In the genomic region with DNA sequence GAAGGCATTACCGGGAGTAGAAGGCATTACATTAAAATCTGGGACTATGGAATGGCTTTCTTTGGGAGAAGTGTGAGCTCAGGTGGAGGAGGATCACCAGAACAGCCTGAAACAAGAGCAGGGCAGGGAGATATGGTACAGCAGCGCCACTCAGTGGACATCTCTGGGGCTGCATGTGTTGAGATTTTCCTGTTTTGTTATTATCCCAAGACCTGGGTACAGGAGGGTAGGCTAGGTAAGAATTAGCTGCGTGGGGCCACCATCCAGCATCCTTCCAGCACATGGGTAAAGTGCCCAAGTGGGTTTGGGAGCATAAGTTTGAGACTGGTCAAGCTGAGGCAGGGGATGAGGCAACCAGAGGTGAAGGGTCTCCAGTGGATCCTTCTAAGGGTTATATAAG, we compare ENCODE assay signal across 9 mouse cellular contexts. TPM values are rescaled to one million over a fixed set of nuclear protein-coding genes. Genes with fewer than 3 reads are reported as not detected.
DNase-seq lines count a peak whose midpoint lies in the region; ATAC-seq and TF ChIP-seq lines count a peak whose summit lies in the region.
"Had no signal": no experiment of that assay in that cellular context is flagged by ENCODE, and none has a peak within 500 bp of the region (broad histone marks: within the 10 kb centered on the region; RNA-seq: fewer than 3 reads in every experiment).

No protein-coding gene starts in this region.

- ATAC-seq in CD4-positive, CD25-positive, alpha-beta regulatory T cell, adult 4 months = no peak
- peak; percentile 81 for ATAC-seq in forebrain, embryonic 15.5 days (replicated peaks)
- peak; percentile 84 for ATAC-seq in midbrain, embryonic 13.5 days

- H3K27me3 ChIP-seq in forebrain, embryonic 15.5 days = no peaks in the 10 kb centered on the region
- H3K27me3 ChIP-seq in midbrain, embryonic 13.5 days = no peaks in the 10 kb centered on the region
- H3K27me3 ChIP-seq in small intestine, adult 2 months (ENCODE audit: control insufficient read depth, insufficient read depth, low read length) = no peaks in the 10 kb centered on the region

- peak; percentile 26 for DNase-seq in CD4-positive, CD25-positive, alpha-beta regulatory T cell, adult 2 months (ENCODE audit: low read depth, low spot score)
- peak; percentile 22 for DNase-seq in c-Kit-positive CD71-positive TER-119-positive erythroid progenitor cells, embryonic 14.5 days (ENCODE audit: low spot score)
- peak; percentile 56 for DNase-seq in hindlimb bud, embryonic 11.5 days (ENCODE audit: extremely low spot score, low read depth, low spot score)
- DNase-seq in left cerebral cortex, adult 8-10 months (ENCODE audit: low spot score in 2 of 2) = peak; percentile 37 to 86

- no peaks in the 10 kb centered on the region for H3K9me3 ChIP-seq in forebrain, embryonic 15.5 days
- H3K9me3 ChIP-seq in midbrain, embryonic 13.5 days = no peaks in the 10 kb centered on the region

- peak; percentile 52; the same call in 1 of the 2 replicates for TF ChIP-seq CTCF in small intestine, adult 2 months (IDR thresholded peaks at IDR 0.05; ENCODE audit: extremely low read depth, insufficient read length, insufficient replicate concordance, low read depth, low read length)

- no peaks in the 10 kb centered on the region for H3K36me3 ChIP-seq in forebrain, embryonic 15.5 days
- H3K36me3 ChIP-seq in midbrain, embryonic 13.5 days = no peaks in the 10 kb centered on the region
- H3K36me3 ChIP-seq in small intestine, adult 2 months (ENCODE audit: control insufficient read depth, insufficient read depth, low read length) = no peaks in the 10 kb centered on the region

- WGBS in forebrain, embryonic 15.5 days = 7% methylated on average over 3 of the region's 3 CpGs
- 7% methylated on average over 3 of the region's 3 CpGs for WGBS in midbrain, embryonic 13.5 days
- 3% methylated on average over 3 of the region's 3 CpGs for WGBS in small intestine, adult 2 months

- H3K27ac ChIP-seq in forebrain, embryonic 15.5 days (replicated peaks) = no peak overlapping the region
- H3K27ac ChIP-seq in midbrain, embryonic 13.5 days = no peak overlapping the region
- H3K27ac ChIP-seq in small intestine, adult 2 months (ENCODE audit: insufficient read depth, low read depth, low read length) = no peak overlapping the region

- peaks cover 2% of the 10 kb centered on the region; the same call in 1 of the 2 replicates for H3K4me1 ChIP-seq in forebrain, embryonic 15.5 days
- no peaks in the 10 kb centered on the region for H3K4me1 ChIP-seq in midbrain, embryonic 13.5 days (replicated peaks)
- no peaks in the 10 kb centered on the region for H3K4me1 ChIP-seq in small intestine, adult 2 months (ENCODE audit: control insufficient read depth, insufficient read depth, insufficient read length, low read length)

- no peak overlapping the region for H3K4me2 ChIP-seq in forebrain, embryonic 15.5 days (replicated peaks)
- H3K4me2 ChIP-seq in midbrain, embryonic 13.5 days (replicated peaks) = no peak overlapping the region

- no peak overlapping the region for H3K4me3 ChIP-seq in forebrain, embryonic 15.5 days
- no peak overlapping the region for H3K4me3 ChIP-seq in midbrain, embryonic 13.5 days (replicated peaks)
- no peak overlapping the region for H3K4me3 ChIP-seq in small intestine, adult 2 months (ENCODE audit: low read depth, low read length)

- TF ChIP-seq POLR2A in small intestine, adult 2 months (IDR thresholded peaks at IDR 0.05; ENCODE audit: low read depth, low read length) = no peak

- H3K9ac ChIP-seq in forebrain, embryonic 15.5 days (replicated peaks) = no peak overlapping the region
- H3K9ac ChIP-seq in midbrain, embryonic 13.5 days (replicated peaks) = no peak overlapping the region

RNA-seq across cellular contexts. Expression of a gene that starts 59.4 kb away (rescaled TPM):
- not detected for polyA plus RNA-seq in CD4-positive, CD25-positive, alpha-beta regulatory T cell, adult 4 months (2017; shearing (Covaris generic))
- 4.8 and 5.1 TPM in 2 replicates for polyA plus RNA-seq in forebrain, embryonic 15.5 days (2015; fragmentation: Nextera tagmentation; extraction: Ambion mirVana)
- 100 to 1,000 TPM; 105 to 124 (median 115) TPM for total RNA-seq in left cerebral cortex, adult 8-10 months (2022)
- polyA plus RNA-seq in midbrain, embryonic 13.5 days (2015; fragmentation: Nextera tagmentation; extraction: Ambion mirVana) = 6.7 and 7.0 TPM in 2 replicates
- 0.23 and 0.24 TPM in 2 replicates for polyA plus RNA-seq in small intestine, adult 2 months (2012; rRNA removed)
- polyA plus RNA-seq: liver, embryonic 16.5 days had no signal
